Mouse (Mus musculus) liver, postnatal 0 days (tissue): ENCODE measurements around the gene Gm13420. TPM values are rescaled to one million over a fixed set of nuclear protein-coding genes. Genes with fewer than 3 reads are reported as not detected.
A peak's percentile ranks its signal among the peaks of the same experiment; 100 is the strongest.

ENCODE experiments used
- ATAC-seq: fragments of 200-750 bp; cut with Nextera tagmentation; 2 replicates; pipeline ENCODE4 v1.8.0; 2017; ENCODE audit warnings: mild to moderate bottlenecking, moderate library complexity
- DNase-seq: peaks from one replicate; pipeline ENCODE4 v3.0.0-alpha.2; 2016
- H3K27ac ChIP-seq: fragments of 300-500 bp; sonication (generic); 2 replicates; pipeline ENCODE4 v1.5.1; 2014; ENCODE audit warnings: antibody characterized with exemption, moderate library complexity, mild to moderate bottlenecking, low read depth
- H3K27me3 ChIP-seq: fragments of 300-500 bp; sonication (generic); 2 replicates; pipeline ENCODE4 v1.6.1; 2014; ENCODE audit warnings: low read length, control low read depth, mixed read lengths; ENCODE audit not compliant: insufficient read depth
- H3K36me3 ChIP-seq: fragments of 300-500 bp; sonication (generic); replicated peaks from 2 replicates; pipeline ENCODE4 v1.6.1; 2014; ENCODE audit warnings: mild to moderate bottlenecking, control low read depth, low read length, moderate library complexity, mixed read lengths; ENCODE audit not compliant: insufficient read depth
- H3K4me1 ChIP-seq: fragments of 300-500 bp; sonication (generic); 2 replicates; pipeline ENCODE4 v1.6.1; 2014; ENCODE audit warnings: antibody characterized with exemption, mild to moderate bottlenecking, control low read depth; ENCODE audit not compliant: insufficient read depth
- H3K4me2 ChIP-seq: fragments of 300-500 bp; sonication (generic); 2 replicates; pipeline ENCODE4 v1.6.1; 2014; ENCODE audit warnings: low read depth, mild to moderate bottlenecking, low read length, moderate library complexity, mixed read lengths
- H3K4me3 ChIP-seq: fragments of 300-500 bp; sonication (generic); 2 replicates; pipeline ENCODE4 v1.5.1; 2014; ENCODE audit warnings: low read depth, low read length
- H3K9ac ChIP-seq: fragments of 300-500 bp; sonication (generic); replicated peaks from 2 replicates; pipeline ENCODE4 v1.6.1; 2014; ENCODE audit warnings: mild to moderate bottlenecking, moderate library complexity
- H3K9me3 ChIP-seq: fragments of 300-500 bp; sonication (generic); 2 replicates; pipeline ENCODE4 v1.6.1; 2016; ENCODE audit warnings: mild to moderate bottlenecking, control low read depth, low read length, mixed read lengths
- CTCF ChIP-seq: sonication (generic); IDR thresholded peaks from 2 replicates; pipeline ENCODE4 v1.5.1; 2016; ENCODE audit warnings: antibody characterized with exemption, low read depth
- EP300 ChIP-seq: IDR thresholded peaks from 2 replicates; pipeline ENCODE4 v1.6.1; 2016; ENCODE audit warnings: antibody characterized with exemption, low read depth, mild to moderate bottlenecking
- WGBS: fragments of 180-500 bp; shearing (Covaris S2); extraction: QIAGEN DNeasy Blood & Tissue Kit; methylation state at CpG from one replicate; pipeline ENCODE4 v1.1.7; 2014; ENCODE audit not compliant: insufficient replicate concordance; 5-methylcytosine and 5-hydroxymethylcytosine counted together
- polyA plus RNA-seq: library from polyadenylated mRNA; unstranded; fragments of >200 nt; fragmentation: Nextera tagmentation; extraction: Ambion mirVana; gene quantifications from 2 replicates; pipeline ENCODE4 v1.2.1, GENCODE M21; 2015

The Gm13420 gene
- polyA plus RNA-seq, 1 experiment from 2014 or later = 0.13 TPM

DNA sequence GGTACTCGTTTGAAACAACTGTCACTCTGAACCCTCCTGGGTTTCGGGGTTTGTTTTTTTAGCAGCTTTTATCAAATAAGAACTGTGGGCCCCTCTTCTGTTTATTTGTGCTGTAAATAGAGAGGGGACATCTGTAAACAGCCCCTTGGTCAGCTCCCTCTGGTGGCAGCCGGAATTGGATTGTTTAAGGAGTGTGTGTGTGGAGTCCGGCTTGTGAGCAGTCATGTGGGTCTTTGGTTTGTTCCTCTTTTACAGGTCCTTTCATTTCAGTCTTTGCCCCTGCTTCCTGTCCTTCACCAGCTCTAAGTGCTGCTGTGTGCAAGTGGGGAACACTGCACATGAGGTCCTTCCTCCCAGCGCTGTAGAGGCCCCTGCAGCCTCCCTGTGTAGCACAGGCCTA is 12.1 kb downstream of the Gm13420 start:
- WGBS = 28% methylated on average over 5 of the region's 5 CpGs
- peaks cover 32% of the 10 kb centered on the region for H3K36me3 ChIP-seq
- H3K4me1 ChIP-seq = peaks cover 17% of the 10 kb centered on the region
- peak overlapping the region; percentile 49 for H3K27ac ChIP-seq
- H3K9me3 ChIP-seq = no peaks in the 10 kb centered on the region
- TF ChIP-seq CTCF (peak; percentile 45), EP300 (no peak)
- no peak overlapping the region for H3K4me3 ChIP-seq
- ATAC-seq = peak; percentile 26
- DNase-seq = peak; percentile 49
- H3K9ac ChIP-seq = no peak overlapping the region
- H3K4me2 ChIP-seq = no peak overlapping the region
- no peaks in the 10 kb centered on the region for H3K27me3 ChIP-seq

DNA sequence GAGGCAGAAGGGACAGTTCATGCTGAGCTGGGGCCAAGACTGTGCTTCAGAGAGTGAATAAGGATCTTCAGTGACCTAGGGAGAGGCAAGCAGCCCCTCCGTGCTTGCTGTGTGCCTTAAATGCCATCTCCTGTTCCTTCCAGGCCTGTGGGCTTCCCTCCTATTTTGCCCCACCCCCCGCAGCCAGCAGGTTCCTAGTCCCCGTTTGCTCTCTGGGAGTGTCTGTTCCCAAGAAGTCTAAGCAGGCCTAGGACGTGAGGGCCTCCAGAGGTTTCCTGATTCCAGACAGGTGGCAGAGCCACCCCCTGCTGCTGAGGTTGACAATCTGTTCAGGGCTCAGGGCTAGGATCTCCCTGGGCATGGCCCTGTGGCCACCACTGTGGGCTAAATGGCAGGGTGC is 12.7 kb downstream of the Gm13420 start:
- Histone ChIP-seq H3K4me1 (peaks cover 17% of the 10 kb centered on the region), H3K36me3 (peaks cover 36% of the 10 kb centered on the region), H3K27me3 (no peaks in the 10 kb centered on the region), H3K9ac (no peak overlapping the region), H3K4me2 (no peak overlapping the region), H3K27ac (peak overlapping the region; percentile 49), H3K4me3 (no peak overlapping the region), H3K9me3 (no peaks in the 10 kb centered on the region)
- ATAC-seq (no peak), DNase-seq (no peak)
- WGBS = 53% methylated on average over 4 of the region's 4 CpGs
- TF ChIP-seq EP300 (no peak), CTCF (no peak)

DNA sequence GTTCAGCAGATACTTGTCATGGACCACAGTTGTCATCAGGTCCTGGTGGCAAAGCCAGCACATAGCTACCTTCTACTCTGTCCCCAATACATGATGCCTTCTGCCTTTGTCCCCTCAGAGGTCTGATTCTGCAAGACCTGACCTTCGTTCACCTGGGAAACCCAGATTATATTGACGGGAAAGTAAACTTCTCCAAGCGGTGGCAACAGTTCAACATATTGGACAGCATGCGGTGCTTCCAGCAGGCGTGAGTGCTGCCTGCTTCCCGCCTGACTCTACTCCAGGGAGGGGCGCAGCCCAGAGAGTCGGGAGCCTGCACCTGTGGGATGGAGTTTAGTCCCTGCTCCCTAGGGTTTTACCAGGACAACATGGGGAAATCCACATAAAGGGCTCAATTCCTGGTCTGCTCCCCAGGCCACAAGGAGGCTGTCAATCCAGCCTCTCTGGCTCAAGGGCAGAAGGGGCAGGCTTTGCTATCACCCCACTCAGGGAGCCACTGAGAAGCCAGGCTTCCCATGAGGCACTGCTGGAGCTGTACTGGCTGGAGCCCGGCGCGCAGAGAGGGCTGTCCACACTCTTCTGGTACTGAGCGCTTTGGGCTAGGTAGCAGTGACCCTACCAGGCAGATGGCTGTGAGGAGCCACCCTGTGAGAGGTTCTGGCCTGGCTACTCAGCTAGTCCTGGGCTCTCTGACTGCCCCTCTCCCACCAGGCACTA is 14.1 kb downstream of the Gm13420 start:
- H3K27ac ChIP-seq = peak overlapping the region; percentile 71
- H3K9me3 ChIP-seq = no peaks in the 10 kb centered on the region
- H3K9ac ChIP-seq = peak overlapping the region; percentile 11; the same call in 1 of the 2 replicates
- TF ChIP-seq CTCF (no peak), EP300 (no peak)
- peak; percentile 65 for ATAC-seq
- H3K4me2 ChIP-seq = no peak overlapping the region
- H3K36me3 ChIP-seq = peaks cover 42% of the 10 kb centered on the region
- peaks cover 17% of the 10 kb centered on the region for H3K4me1 ChIP-seq
- 71% methylated on average over 12 of the region's 12 CpGs for WGBS
- no peak overlapping the region for H3K4me3 ChIP-seq
- DNase-seq = no peak
- H3K27me3 ChIP-seq = no peaks in the 10 kb centered on the region

DNA sequence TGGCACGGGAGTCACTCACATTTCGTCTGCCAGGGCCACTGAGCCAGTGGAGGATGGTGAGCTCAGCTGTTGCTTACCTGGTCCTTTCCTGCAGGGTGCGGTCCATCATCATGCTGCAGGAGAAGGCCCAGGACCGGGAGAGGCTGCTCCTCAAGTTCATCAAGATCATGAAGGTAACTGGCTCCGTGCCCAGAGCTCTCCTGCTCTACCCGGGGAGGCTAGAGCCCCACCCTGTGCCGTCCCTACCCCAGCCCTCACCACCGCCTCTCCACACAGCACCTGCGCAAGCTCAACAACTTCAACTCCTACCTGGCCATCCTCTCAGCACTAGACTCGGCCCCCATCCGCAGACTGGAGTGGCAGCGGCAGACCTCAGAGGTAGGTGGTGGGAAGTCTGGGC is 15.8 kb downstream of the Gm13420 start:
- 82% methylated on average over 12 of the region's 12 CpGs for WGBS
- Histone ChIP-seq H3K9ac (no peak overlapping the region), H3K27ac (no peak overlapping the region), H3K9me3 (no peaks in the 10 kb centered on the region), H3K4me1 (peaks cover 17% of the 10 kb centered on the region), H3K36me3 (peaks cover 52% of the 10 kb centered on the region), H3K4me3 (no peak overlapping the region), H3K27me3 (no peaks in the 10 kb centered on the region), H3K4me2 (no peak overlapping the region)
- TF ChIP-seq EP300 (no peak), CTCF (no peak)
- DNase-seq = no peak
- no peak for ATAC-seq

DNA sequence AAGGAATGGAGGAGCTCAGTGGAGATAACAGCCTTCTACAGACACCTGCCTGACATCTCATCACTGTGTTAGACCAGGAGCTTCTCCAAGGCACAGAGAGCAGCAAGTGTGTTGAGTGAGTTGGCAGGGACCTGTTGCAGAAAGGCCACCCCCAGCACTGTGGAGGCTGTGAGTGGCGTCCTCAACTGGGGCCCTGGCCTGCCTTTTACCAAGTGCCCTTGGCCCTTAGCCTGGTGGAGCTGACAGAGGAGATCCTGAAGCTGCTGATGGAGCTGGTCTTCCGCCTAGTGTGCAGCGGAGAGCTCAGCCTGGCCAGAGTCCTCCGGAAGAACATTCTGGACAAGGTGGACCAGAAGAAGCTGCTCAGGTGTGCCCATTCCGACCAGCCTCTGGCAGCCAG is 18.1 kb downstream of the Gm13420 start:
- H3K4me2 ChIP-seq = no peak overlapping the region
- TF ChIP-seq EP300 = no peak
- no peak for TF ChIP-seq CTCF
- H3K4me3 ChIP-seq = no peak overlapping the region
- DNase-seq (no peak), ATAC-seq (no peak)
- WGBS = 87% methylated on average over 5 of the region's 5 CpGs
- no peaks in the 10 kb centered on the region for H3K9me3 ChIP-seq
- no peaks in the 10 kb centered on the region for H3K27me3 ChIP-seq
- no peak overlapping the region for H3K27ac ChIP-seq
- no peak overlapping the region for H3K9ac ChIP-seq
- peaks cover 55% of the 10 kb centered on the region for H3K36me3 ChIP-seq
- peaks cover 7% of the 10 kb centered on the region for H3K4me1 ChIP-seq

DNA sequence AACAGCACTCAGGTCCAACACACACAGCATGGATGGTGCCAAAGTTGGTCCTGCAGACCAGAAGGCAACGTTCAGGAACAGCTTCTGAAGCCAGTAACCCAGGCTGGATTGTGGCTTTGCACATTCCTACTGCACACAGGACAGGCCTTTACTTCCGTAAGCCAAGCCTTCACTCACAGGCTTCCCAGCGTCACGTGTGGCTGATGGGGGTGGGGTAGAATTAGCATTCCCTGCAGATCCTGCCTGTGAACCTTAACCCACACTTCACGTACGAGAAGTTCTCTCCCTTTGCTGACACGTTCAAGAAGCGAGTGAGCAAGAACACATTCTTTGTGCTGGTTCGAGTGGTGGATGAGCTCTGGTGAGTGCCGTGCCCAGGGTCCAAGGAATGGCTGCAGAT is 18.9 kb downstream of the Gm13420 start:
- no peak for ATAC-seq
- TF ChIP-seq CTCF = no peak
- TF ChIP-seq EP300 = no peak
- Histone ChIP-seq H3K27ac (no peak overlapping the region), H3K9me3 (no peaks in the 10 kb centered on the region), H3K4me1 (peaks cover 5% of the 10 kb centered on the region), H3K4me3 (no peak overlapping the region), H3K27me3 (no peaks in the 10 kb centered on the region), H3K36me3 (peaks cover 54% of the 10 kb centered on the region), H3K9ac (no peak overlapping the region), H3K4me2 (no peak overlapping the region)
- no peak for DNase-seq
- 79% methylated on average over 10 of the region's 10 CpGs for WGBS

DNA sequence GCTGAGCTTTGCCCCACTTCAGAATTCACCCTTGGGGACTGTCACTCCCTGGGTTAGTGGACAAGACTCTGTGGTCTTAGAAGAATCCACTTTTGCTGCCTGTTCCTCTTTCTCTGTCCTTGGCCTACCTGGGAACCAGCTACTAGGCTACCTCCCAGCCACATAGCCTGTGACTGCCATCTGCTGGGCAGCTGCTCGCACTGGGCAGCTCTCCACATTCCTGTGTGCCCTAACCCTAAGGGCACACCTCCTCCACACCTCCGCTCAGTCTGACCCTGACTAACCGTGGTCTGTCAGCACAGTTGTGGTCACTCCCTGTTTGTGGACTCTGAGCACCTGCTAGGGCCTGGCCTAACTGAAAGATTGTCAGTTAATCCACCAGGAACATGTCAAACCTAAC is 19.9 kb downstream of the Gm13420 start:
- no peak overlapping the region for H3K4me2 ChIP-seq
- no peaks in the 10 kb centered on the region for H3K4me1 ChIP-seq
- no peak overlapping the region for H3K27ac ChIP-seq
- ATAC-seq = peak; percentile 71; the same call in 1 of the 2 replicates
- no peak overlapping the region for H3K9ac ChIP-seq
- H3K27me3 ChIP-seq = no peaks in the 10 kb centered on the region
- WGBS = 51% methylated on average over 3 of the region's 3 CpGs
- peaks cover 53% of the 10 kb centered on the region for H3K36me3 ChIP-seq
- TF ChIP-seq EP300 (no peak), CTCF (peak; percentile 76)
- H3K4me3 ChIP-seq = no peak overlapping the region
- no peaks in the 10 kb centered on the region for H3K9me3 ChIP-seq
- peak; percentile 62 for DNase-seq
